Mouse (Mus musculus): ENCODE measurements around the gene Vmn2r43.
"Not testable (repeated sequence)": the region's sequence is repeated elsewhere in the genome, so short reads cannot be mapped to it uniquely, and the experiment has no call there.

Vmn2r43 gene

GRCm38 (mm10) chr7:8260499-8260898, at the start of gene Vmn2r43:
Gene Vmn2r43 (minus strand): TSS chr7:8260599.
- not testable (repeated sequence) for DNase-seq

- DNase-seq, result not testable (repeated sequence)
Measured at GRCm38 (mm10) chr7:8200220-8200619, 60.2 kb downstream of the Vmn2r43 start, which contains the start of gene Vmn2r42. Gene Vmn2r42 (minus strand): TSS chr7:8200320.

Data from thymus, postnatal 4 days (tissue).